Mouse (Mus musculus) adrenal gland, postnatal 0 days (tissue): ENCODE data around the gene Epb42. TPM values are rescaled to one million over a fixed set of nuclear protein-coding genes. Genes with fewer than 3 reads are reported as not detected.

Experiments used
- microRNA-seq: library from miRNA; unstranded; fragments of <30 nt; microRNA quantifications from one replicate; pipeline ENCODE4, GENCODE M21; 2016; ENCODE audit warnings: borderline replicate concordance; ENCODE audit not compliant: insufficient number of aligned reads
- polyA plus RNA-seq: library from polyadenylated mRNA; unstranded; fragments of >200 nt; fragmentation: Nextera tagmentation; extraction: Ambion mirVana; gene quantifications from 2 replicates; pipeline ENCODE4 v1.2.1, GENCODE M21; 2015

Epb42 gene
- 1.6 and 5.2 TPM in 2 replicates for polyA plus RNA-seq

DNA sequence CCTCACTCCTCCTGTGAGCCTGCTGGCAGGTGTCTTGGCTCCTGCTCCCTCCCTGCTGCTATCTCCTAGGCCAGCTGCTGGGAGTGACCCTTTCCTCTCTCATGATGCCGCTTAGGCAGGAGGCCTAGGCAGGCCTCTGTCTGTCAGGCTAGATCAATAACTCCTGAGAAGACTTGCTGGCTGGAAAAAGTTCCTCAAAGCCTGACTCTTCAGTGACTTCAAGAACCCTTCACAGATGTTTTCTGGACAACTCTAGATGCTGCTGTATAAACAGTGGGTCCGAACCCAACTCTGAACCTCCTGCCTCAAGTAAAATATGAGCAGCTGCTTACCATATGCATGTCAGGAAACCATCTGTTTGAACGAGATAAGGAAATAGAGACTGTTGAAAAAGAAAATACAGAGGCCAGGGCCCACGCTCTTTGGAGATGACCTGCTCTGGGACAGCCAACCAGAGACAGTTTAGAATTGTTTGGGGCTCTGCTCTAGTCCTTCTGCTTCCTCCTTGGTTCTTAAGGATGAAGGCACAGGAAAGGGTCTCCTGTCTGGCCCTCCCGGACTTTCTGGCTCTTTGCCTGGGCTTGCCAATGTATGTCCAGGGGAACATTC lies at the start of gene Epb42:
Gene Epb42 (minus strand): TSS at position 340 of the 609 bp plus-strand sequence.

DNA sequence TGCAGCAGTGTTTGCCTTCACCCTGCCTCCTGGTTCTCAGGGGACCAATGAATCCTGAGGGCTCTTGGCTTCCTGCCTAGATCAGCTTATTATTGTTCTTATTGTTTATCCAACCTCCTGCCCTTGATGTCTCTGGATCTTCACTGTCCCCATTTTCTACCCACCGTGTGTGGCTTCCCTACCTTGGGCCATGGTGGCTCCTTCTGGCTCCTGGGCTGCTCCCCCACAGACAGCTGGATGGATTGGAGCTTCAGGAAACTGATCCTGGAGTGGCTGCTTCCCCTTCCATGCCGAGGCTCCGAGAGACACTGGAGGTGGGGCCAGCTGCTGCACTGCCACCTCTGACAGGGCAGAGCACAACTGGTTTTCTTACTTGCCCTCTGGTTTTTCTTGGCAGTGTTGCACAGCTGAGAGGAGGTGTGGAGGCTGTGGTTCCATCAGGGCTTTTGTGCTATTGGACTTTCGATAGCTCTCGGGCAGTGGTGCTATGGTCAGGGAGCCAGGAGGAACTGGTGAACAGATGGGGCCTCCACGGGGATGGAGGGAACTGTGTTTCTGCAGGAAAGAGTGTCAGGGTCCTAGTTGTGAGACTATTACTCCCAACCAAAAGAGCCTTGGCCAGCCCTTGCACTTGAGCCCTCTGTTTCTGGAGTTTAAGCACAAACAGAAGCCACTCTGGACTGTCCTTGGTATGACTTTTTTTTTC lies 48.8 kb upstream of the Epb42 start, which contains the start of gene Tgm5:
Gene Tgm5 (minus strand): TSS at position 362 of the 706 bp plus-strand sequence.

DNA sequence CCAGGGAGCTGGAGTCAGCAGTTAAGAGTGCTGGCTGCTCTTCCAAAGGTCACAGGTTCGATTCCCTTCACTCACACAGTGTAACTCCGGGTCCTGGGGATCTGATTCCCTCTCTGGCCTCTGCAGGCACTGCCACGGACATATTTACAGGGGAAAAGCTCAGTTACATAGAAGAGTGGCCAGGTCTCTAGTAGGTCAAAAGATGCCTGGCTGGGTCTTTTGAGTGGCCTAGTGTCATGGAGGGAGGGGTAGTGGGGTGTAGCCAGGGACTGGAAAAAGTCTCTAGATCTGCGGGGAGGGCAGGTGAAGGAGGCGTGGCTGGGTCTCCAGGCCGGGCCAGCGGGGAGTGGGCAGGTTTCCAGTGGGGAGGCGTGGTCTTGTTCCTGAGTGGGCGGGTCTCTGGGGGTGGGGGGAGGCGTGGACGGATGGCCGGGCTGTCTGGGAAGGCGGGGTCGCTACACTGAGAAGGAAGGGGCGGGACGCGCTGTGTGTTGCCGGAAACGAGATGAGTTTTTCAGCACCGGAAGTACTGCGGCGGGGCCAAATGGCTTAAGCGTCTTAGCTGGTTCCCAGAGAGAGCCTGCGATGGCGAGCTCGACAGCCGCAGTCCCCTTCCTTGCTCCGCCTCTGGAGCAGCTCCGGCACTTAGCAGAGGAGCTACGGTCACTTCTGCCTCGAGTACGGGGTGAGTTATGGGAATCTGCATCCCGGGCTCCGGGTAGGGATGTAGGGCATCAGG lies 28.8 kb downstream of the Epb42 start, which contains the start of gene Ccndbp1:
Gene Ccndbp1 (plus strand): TSS at position 479 of the 739 bp plus-strand sequence.

DNA sequence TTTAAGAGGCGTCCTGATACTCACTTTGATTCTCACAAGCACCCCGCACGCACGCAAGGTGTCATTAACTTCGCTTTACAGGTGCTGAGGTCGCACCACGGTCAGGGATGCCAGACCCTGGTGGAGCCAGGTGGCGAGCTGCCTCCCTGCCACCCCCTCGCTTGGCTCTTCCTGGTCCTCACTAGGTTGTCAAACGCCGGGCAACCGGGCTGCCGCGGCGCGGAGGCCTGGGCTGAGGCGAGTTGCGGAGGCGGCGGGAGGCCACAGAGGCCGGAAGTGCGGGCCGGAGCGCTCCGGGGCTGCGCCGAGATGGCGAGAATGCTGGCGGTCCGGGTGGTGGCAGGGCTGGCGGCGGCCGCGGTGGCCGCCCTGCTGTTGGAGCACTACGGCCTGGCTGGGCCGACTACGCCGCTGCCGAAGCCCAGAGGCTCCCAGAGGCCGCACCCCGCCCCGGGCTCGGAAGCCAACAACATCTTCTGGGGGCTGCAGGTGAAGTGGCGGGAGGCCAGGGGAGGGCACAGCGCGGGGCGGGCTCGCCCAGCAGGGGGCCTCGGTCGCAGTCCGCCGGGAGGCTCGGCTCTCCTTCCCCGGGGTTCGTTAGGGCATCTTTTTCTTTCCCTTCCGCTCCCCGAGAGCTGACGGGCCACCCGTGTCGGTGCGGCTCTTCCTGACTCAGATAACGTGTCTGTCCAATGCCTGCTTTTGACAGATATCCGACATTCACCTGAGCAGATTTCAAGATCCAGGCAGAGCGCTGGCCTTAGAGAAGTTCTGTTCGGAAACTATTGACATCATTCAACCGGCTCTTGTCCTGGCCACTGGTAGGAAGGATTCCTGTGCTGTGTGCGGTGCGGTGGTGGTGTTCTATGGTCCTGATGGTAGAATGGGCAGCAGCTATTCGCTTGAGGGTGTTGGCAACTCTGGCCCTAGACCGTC lies 59.6 kb downstream of the Epb42 start, which contains the start of gene Tmem62:
Gene Tmem62 (plus strand): TSS at position 28 of the 936 bp plus-strand sequence.

DNA sequence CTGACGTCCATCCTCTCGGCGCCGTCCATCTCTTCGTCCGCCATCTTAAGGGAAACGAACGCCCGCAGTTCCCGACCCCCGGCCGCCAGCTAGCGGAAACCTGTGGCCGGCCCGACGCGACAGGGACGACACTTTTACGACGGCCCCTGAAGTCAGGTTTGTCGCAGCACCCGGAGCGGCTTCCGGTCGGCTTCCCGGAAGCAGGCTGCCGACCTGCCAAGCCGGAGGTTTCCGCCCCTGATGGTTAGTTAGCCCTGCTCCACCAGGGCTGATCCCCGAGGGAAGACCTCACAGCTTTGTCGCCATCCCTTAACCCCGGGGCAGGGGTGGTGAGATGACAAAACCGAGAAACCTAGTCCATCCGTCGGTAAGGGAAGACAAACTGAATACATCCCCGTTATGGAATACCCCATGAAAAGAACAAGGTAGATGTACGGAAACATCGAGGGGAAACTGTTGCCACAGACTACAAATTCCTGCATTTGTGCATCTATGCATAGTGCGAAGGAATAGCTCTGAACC lies 66.3 kb downstream of the Epb42 start, which contains the start of gene Ubr1:
Gene Ubr1 (minus strand): TSS at position 157 of the 522 bp plus-strand sequence.

Small RNA genes lying within 50 kb of the gene (microRNA-seq; reads per million reads assigned to microRNA genes)
- gene Gm44325, result not detected

Other genes with a start within 250 kb of the Epb42 start
- 3.2 and 4.7 TPM in 2 replicates for gene Cdan1, start 186.9 kb downstream of the Epb42 start, polyA plus RNA-seq
- 1.8 and 3.7 TPM in 2 replicates for gene Ttbk2, start 186.5 kb downstream of the Epb42 start, polyA plus RNA-seq
- 11.7 and 16.9 TPM in 2 replicates for gene Ubr1, start 66.4 kb downstream of the Epb42 start, polyA plus RNA-seq
- 6.8 and 11.0 TPM in 2 replicates for gene Tmem62, start 60.1 kb downstream of the Epb42 start, polyA plus RNA-seq
- 44.5 and 63.5 TPM in 2 replicates for gene Ccndbp1, start 28.7 kb downstream of the Epb42 start, polyA plus RNA-seq
- gene Tgm5, start 48.8 kb upstream of the Epb42 start, polyA plus RNA-seq, result 0.59 and 0.87 TPM in 2 replicates
- gene Tgm7, start 72.7 kb upstream of the Epb42 start, polyA plus RNA-seq, result not detected in 2 replicates
- 10.5 and 15.7 TPM in 2 replicates for gene Adal, start 103.4 kb upstream of the Epb42 start, polyA plus RNA-seq
- gene Lcmt2, start 103.6 kb upstream of the Epb42 start, polyA plus RNA-seq, result 10.3 and 14.8 TPM in 2 replicates
- 16.6 and 29.5 TPM in 2 replicates for gene Tubgcp4, start 133.6 kb upstream of the Epb42 start, polyA plus RNA-seq
- 6.4 and 9.1 TPM in 2 replicates for gene Zscan29, start 134.1 kb upstream of the Epb42 start, polyA plus RNA-seq
- gene Trp53bp1, start 234.3 kb upstream of the Epb42 start, polyA plus RNA-seq, result 20.4 and 25.4 TPM in 2 replicates